ENCODE assay signal across 8 mouse cellular contexts in genomic region chr15:99474576-99474926, GRCm38 (mm10). TPM values are rescaled to one million over a fixed set of nuclear protein-coding genes. Genes with fewer than 3 reads are reported as not detected.
DNase-seq lines count a peak whose midpoint lies in the region; ATAC-seq and TF ChIP-seq lines count a peak whose summit lies in the region.

Gene Bcdin3d (minus strand): TSS chr15:99474730.

- in situ Hi-C loops in Patski (cut with MboI; ENCODE audit: low pct_unique_long_range_greater_than_20kb): no loop called here

- no peaks in the 10 kb centered on the region for H3K27me3 ChIP-seq in Patski
- no peaks in the 10 kb centered on the region for H3K27me3 ChIP-seq in hindbrain, embryonic 15.5 days

- peak within 1 kb of the TSS; percentile 77 for H3K9ac ChIP-seq in hindbrain, embryonic 15.5 days

- H3K4me2 ChIP-seq in hindbrain, embryonic 15.5 days: peak within 1 kb of the TSS; percentile 66

- POLR2A ChIA-PET in Patski (lab: Charles Lee): interaction anchor here (0.7 to 1.2 kb wide), 2 partner anchors 9 to 62 kb away, joined by 3 read pairs; no protein-coding TSS in a partner anchor

- peak within 1 kb of the TSS; percentile 72 for H3K4me3 ChIP-seq in hindbrain, embryonic 15.5 days

- TF ChIP-seq CTCF in Patski (IDR thresholded peaks at IDR 0.05): peak; percentile 85

- CTCF ChIA-PET in Patski (lab: Charles Lee): interaction anchor here (1.4 kb wide), 1 partner anchor 57 kb away, joined by 7 read pairs; no protein-coding TSS in a partner anchor

- peak; percentile 34 for DNase-seq in Patski (ENCODE audit: low read depth, low spot score)
- peak; percentile 93 for DNase-seq in cerebellum, postnatal 14 days
- DNase-seq in frontal cortex, postnatal 36 days (ENCODE audit: low spot score in 2 of 2): peak; percentile 84 to 85
- peak; percentile 79 to 88 for DNase-seq in left cerebral cortex, adult 18-20 months (ENCODE audit: low spot score in 2 of 2)
- peak; percentile 92 to 93 for DNase-seq in lung, postnatal 4 days
- peak; percentile 88 for DNase-seq in right cerebral cortex, adult 18-20 months
- peak; percentile 51 for DNase-seq in urinary bladder, postnatal 10 days (ENCODE audit: low spot score)

- peak within 1 kb of the TSS; percentile 87 for H3K27ac ChIP-seq in hindbrain, embryonic 15.5 days (replicated peaks)

- H3K9me3 ChIP-seq in hindbrain, embryonic 15.5 days: no peaks in the 10 kb centered on the region

- peaks cover 4% of the 10 kb centered on the region; the same call in 1 of the 2 replicates for H3K36me3 ChIP-seq in hindbrain, embryonic 15.5 days

- ATAC-seq in Patski: peak; percentile 65
- peak; percentile 82 for ATAC-seq in hindbrain, embryonic 15.5 days (ENCODE audit: low FRiP score, low read depth)

- under 1% methylated on average over 26 of the region's 26 CpGs for WGBS in hindbrain, embryonic 15.5 days

- peaks cover 31% of the 10 kb centered on the region for H3K4me1 ChIP-seq in hindbrain, embryonic 15.5 days (replicated peaks)

RNA-seq across cellular contexts. Expression of gene Bcdin3d, which starts in this region (rescaled TPM):
- polyA plus RNA-seq in Patski (2021): 9.3 TPM
- polyA plus RNA-seq in hindbrain, embryonic 15.5 days (2015; fragmentation: Nextera tagmentation; extraction: Ambion mirVana): 16.4 and 17.7 TPM in 2 replicates
- total RNA-seq in left cerebral cortex, adult 18-20 months (2021): 1 to 10 TPM; 4.6 to 4.7 TPM

Comparison
In these comparisons a context has a peak if more than half of its experiments do, and no peak if none do; other contexts are left out.
1. Peak in every context shown above with its lines: DNase-seq, ATAC-seq, H3K4me3 ChIP-seq and H3K27ac ChIP-seq.
2. DNase-seq: peak in every context shown above with its lines; median percentile 93 in cerebellum, postnatal 14 days; 92 in lung, postnatal 4 days; 88 in right cerebral cortex, adult 18-20 months; 84 in frontal cortex, postnatal 36 days; 84 in left cerebral cortex, adult 18-20 months; 51 in urinary bladder, postnatal 10 days; 34 in Patski.